Mouse (Mus musculus) layer of hippocampus, postnatal 14 days (tissue): Measurements from ENCODE around the gene Acvrl1. TPM values are rescaled to one million over a fixed set of nuclear protein-coding genes. Genes with fewer than 3 reads are reported as not detected.

Experiments
- DNase-seq, 2 experiments: peaks; one replicate each; pipeline ENCODE4 v3.0.0; 2021 to 2022; ENCODE audit warnings: low spot score in 2 of 2, mixed read lengths in 1 of 2
- microRNA-seq, 2 experiments: library from miRNA; unstranded; fragments of <30 nt; microRNA quantifications; one replicate each; pipeline ENCODE4 v1.2.0; 2021
- total RNA-seq, 2 experiments: library from RNA; stranded (reverse); gene quantifications; 2 replicates each; pipeline ENCODE4 v1.2.3; 2021

Acvrl1 gene
- total RNA-seq, 2 experiments from 2014 or later, result 11.9 to 12.0 TPM

DNA sequence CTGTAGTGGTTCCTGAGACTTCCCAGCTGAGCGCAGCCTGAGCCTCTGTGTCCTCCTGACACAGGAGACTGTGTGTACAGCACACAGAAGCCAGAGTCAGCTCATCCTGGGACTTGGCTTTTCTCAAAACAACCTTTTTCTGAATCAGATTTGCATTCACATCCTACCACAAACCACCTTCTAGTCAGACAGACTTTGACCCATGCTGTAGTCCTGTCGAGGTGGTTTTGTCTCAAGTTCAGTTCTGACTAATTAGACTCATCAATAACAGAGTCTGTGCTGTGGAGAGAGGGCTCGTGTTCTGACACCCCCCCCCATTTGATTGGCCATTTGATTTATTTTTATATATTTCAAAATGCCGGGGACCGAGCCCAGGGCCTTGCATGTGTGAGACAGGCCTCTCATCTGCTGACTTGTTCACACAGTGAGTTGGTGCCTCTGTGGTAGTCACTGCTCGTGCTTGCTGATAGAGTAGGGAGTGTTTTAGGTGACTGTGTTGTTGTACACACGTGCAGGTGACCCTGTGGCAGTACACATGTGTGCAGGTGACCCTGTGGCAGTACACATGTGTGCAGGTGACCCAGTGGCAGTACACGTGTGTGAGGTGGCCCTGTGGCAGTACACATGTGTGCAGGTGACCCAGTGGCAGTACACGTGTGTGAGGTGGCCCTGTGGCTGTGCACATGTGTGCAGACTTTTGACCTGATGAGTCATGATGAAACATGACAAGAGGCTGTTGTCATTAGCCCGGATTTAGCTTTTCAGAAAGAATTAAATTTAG lies 61.8 kb downstream of the Acvrl1 start:
- no peak for DNase-seq

DNA sequence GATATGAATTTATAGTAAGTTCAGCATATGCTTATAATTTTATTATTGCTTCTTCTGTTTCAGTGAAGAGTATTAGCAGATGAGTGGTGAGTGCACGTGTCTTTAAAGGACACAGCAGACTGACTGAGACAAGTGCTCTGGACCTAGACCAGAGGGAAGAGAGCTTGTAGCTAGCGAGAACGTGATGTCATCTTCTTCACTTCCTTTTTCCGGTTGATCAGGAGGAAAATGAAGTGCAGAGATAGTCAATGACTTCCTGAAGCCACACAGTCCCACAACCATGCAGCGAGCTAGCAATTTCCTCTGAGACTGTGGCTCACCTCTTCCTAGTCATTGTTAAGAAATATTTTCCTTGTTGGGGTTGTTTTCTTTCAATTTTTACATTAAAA lies 62.4 kb downstream of the Acvrl1 start:
- no peak for DNase-seq

DNA sequence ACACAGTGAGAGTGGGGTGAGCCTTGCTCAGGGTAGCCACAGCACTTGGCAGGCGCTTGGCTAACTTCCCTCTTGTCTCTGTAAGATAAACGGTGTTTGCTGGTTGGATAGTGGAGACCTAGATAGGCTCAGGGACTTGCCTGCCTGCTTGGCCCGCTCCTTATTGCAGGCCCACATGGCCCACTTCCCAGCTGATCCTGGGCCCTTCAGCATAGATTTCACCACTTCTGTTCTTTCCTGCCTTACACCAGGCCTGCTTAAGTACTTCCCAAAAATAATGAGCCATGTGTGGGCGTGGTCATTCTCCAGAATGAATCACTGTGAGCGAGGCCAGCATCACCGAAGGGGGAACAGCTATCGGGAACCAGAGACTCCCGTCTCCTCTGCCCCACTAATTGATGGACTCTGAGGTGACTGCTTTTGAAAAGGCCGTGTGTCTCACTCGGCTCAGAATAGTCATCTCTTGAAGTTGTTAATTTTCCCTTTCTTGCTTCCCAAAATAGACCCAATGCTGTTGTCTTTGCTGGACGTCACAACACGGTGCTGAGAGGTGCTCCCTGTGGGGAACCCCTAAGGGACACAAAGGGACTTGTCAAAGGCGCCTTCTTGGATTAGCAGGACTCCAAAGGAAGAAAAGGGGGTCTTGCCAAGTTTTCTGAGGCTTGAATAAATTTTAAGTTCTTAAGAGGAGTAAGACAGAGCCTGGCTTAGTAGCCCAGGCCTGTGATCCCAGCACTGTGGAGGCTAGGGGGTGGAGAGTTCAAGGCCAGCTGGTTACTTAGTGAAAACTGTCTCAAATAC lies 63.3 kb downstream of the Acvrl1 start:
- DNase-seq, result no peak

DNA sequence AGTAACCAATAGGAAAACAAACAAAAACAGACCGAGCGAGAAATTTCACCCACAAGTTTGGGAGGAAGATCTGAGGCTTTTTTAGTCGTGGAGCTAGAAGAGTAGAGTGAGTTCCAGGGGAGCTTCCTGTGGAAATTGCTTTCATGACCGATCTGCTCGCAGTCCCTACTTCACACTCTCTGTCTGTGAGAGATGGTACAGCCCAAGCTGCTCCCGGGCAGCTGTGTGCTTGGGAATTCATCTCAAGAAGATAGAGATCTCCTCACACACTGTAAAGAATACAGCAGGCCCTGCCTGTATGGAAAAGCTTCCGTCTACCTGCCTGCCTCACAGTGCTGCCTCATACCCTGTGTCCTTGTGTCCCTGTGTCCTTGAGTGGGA lies 63.9 kb downstream of the Acvrl1 start:
- no peak for DNase-seq

DNA sequence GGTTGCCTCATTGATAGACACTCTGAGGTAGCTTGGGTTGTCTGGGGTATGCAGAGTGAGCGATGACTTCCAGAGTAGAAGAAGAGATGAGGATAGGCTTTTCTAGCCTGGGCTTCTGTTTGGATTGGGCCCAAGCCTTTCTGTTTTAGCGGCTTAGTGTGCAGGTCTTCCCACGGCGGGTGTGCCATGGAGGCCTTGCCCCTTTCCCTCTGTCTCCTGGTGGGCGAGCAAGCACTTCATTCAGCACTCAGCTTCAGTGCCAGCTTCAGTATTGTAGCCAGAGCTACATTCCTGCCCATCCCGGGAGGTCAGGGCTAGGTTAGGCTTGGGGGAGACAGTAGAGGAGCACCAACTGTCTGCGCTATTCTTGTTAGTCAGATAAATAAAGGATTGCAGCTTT lies 64.3 kb downstream of the Acvrl1 start:
- no peak for DNase-seq

DNA sequence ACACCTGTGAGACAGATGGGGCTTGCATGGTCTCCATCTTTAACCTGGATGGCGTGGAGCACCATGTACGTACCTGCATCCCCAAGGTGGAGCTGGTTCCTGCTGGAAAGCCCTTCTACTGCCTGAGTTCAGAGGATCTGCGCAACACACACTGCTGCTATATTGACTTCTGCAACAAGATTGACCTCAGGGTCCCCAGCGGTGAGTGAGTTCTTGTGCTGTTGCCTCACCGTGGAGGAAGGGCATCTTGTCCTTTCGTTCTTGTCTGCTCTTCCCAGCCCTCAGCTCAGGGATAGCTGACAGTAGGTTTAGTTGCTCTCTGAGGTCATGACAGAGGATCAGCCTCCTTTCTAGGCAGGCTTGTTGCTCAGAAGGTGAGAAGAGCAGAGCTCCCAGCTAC lies 65.6 kb downstream of the Acvrl1 start:
- no peak for DNase-seq

Small RNA genes lying within 50 kb of the gene (microRNA-seq; reads per million reads assigned to microRNA genes)
- gene Mir6962, result 4.5 to 5.1 reads per million in 2 experiments

Other genes with a start within 250 kb of the Acvrl1 start
- gene Gm47841, start 81.1 kb upstream of the Acvrl1 start, total RNA-seq, result not detected
- 1 to 10 TPM; 1.1 to 1.2 TPM for gene Fignl2, start 50.0 kb upstream of the Acvrl1 start, total RNA-seq
- gene Ankrd33, start 12.8 kb upstream of the Acvrl1 start, total RNA-seq, result not detected
- 10 to 100 TPM; 71.3 to 79.6 TPM for gene Acvr1b, start 45.5 kb downstream of the Acvrl1 start, total RNA-seq
- 10 to 100 TPM; 53.4 to 55.2 TPM for gene Grasp, start 95.7 kb downstream of the Acvrl1 start, total RNA-seq
- 10 to 100 TPM; 34.5 to 54.4 TPM for gene Nr4a1, start 125.7 kb downstream of the Acvrl1 start, total RNA-seq
- gene Atg101, start 155.8 kb downstream of the Acvrl1 start, total RNA-seq, result 10 to 100 TPM; 45.9 to 47.3 TPM
- under 1 TPM; 0.28 to 0.69 TPM for gene 6030408B16Rik, start 164.7 kb downstream of the Acvrl1 start, total RNA-seq
- under 1 TPM in 1 of 2 experiments, not detected in 1; 0.10 TPM for gene Krt80, start 241.6 kb downstream of the Acvrl1 start, total RNA-seq